Mouse (Mus musculus) megakaryocyte, embryonic 14.5 days (primary cell): Measurements from ENCODE around the gene Milr1. TPM values are rescaled to one million over a fixed set of nuclear protein-coding genes. Genes with fewer than 3 reads are reported as not detected.

ENCODE experiments used
- H3K27me3 ChIP-seq: replicated peaks from 2 replicates; pipeline ENCODE3; 2012; ENCODE audit warnings: inconsistent platforms
- H3K36me3 ChIP-seq: replicated peaks from 2 replicates; pipeline ENCODE3; 2012; ENCODE audit warnings: low read length, inconsistent platforms, mixed read lengths
- H3K4me1 ChIP-seq: 2 replicates; pipeline ENCODE4 v1.6.1; 2012; ENCODE audit warnings: inconsistent platforms
- H3K4me3 ChIP-seq: replicated peaks from 2 replicates; pipeline ENCODE3; 2012; ENCODE audit warnings: moderate library complexity, mild to moderate bottlenecking, inconsistent platforms
- H3K9me3 ChIP-seq: 2 replicates; pipeline ENCODE4 v1.6.1; 2012; ENCODE audit warnings: inconsistent platforms
- FLI1 ChIP-seq: IDR thresholded peaks from 2 replicates; pipeline ENCODE4 v1.6.1; 2012; ENCODE audit warnings: low read length, inconsistent platforms, mixed read lengths
- GATA1 ChIP-seq: IDR thresholded peaks from 3 replicates; pipeline ENCODE4 v1.6.1; 2012; ENCODE audit warnings: mixed read lengths, low read length, inconsistent platforms, borderline replicate concordance
- polyA plus RNA-seq: library from polyadenylated mRNA; stranded (reverse); fragments of >175 nt; gene quantifications from 2 replicates; pipeline ENCODE4 v1.2.3, GENCODE M21; 2012; ENCODE audit warnings: low replicate concordance; ENCODE audit not compliant: insufficient read depth

Milr1 gene
- 1.2 TPM in 1 of 2 replicates, not detected in the other for polyA plus RNA-seq

DNA sequence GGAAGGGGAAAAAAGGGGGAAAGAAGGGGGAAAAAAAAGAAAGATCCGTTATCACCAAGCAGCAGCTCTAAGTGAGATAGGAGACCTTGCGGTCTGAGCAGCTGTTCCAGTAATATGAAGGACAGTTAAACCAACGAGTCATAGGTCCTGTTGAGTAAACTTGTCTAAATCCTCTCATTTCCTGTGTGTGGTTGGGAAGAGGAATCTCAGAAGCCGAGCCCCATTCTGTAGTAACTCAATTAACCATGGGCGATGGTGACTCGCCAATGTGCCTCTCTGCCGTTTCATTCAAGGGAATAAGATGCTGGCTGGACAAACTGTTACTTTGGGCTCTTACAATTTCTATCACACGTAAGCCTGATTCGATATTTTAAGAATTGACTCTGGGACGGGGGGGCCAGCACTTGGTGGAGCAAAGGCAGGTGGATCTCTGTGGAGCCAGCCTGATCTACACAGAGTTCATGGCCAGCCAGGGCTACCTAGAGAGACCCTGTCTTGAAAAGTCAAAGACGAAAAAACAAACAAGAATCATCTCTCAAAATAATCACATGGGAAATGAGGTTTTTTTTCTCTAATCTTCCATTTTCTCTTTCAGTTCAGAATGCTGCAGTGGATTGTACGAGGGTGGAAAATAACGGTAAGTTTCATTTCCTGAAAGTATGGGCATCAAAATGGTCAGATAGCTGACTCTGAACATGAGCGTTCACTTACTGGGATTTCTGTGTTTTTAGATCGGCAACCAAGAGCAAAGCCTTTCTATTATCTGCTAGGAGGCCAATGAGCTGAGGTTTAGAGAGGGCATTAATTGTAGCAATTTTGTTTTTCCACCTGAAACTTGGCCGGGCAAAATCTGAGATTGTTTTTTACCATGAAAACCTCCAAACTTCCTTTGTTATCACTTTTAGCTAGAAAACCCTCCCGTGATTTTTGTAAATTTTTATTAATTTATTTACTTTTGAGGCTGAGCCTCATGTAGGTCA lies at the start of gene Milr1:
Milr1 (plus strand) TSS at position 188 of the 980 bp plus-strand sequence.
- peaks cover 11% of the 10 kb centered on the region for H3K36me3 ChIP-seq
- TF ChIP-seq FLI1 (no peak), GATA1 (no peak)
- peaks cover 53% of the 10 kb centered on the region for H3K27me3 ChIP-seq
- peaks cover 27% of the 10 kb centered on the region for H3K4me1 ChIP-seq
- peak within 1 kb of the TSS; percentile 83 for H3K4me3 ChIP-seq
- H3K9me3 ChIP-seq, result peaks cover 15% of the 10 kb centered on the region; the same call in 1 of the 2 replicates

GRCm38 (mm10) chr11:106701589-106701988 lies 49.4 kb upstream of the Milr1 start:
- Histone ChIP-seq H3K4me3 (peak overlapping the region; percentile 53), H3K9me3 (no peaks in the 10 kb centered on the region), H3K36me3 (peaks cover 94% of the 10 kb centered on the region), H3K4me1 (peaks cover 71% of the 10 kb centered on the region), H3K27me3 (no peaks in the 10 kb centered on the region)
- TF ChIP-seq FLI1 (no peak), GATA1 (no peak)

DNA sequence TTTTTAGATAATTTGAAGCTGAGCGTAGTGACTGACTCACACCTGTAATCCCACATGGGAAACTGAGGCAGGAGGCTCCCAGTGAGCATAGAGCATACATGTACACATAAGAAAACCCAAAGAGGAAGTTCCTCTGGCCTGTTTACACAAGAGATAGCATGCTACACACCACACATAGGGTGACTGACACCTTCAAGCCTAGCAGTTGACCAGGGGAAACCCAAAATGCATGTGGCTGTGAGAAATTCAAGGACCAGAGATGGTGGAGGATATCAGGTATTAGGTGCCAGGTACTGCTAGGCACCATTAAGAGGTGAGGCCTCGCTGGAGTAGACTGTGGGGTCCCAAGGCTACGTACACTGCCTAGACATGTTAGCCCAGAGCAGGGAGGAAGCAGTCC lies 48.4 kb upstream of the Milr1 start:
- H3K9me3 ChIP-seq, result no peaks in the 10 kb centered on the region
- peaks cover 81% of the 10 kb centered on the region for H3K4me1 ChIP-seq
- TF ChIP-seq GATA1, result no peak
- TF ChIP-seq FLI1, result no peak
- H3K36me3 ChIP-seq, result peaks cover 93% of the 10 kb centered on the region
- no peaks in the 10 kb centered on the region for H3K27me3 ChIP-seq
- peak overlapping the region; percentile 48 for H3K4me3 ChIP-seq

DNA sequence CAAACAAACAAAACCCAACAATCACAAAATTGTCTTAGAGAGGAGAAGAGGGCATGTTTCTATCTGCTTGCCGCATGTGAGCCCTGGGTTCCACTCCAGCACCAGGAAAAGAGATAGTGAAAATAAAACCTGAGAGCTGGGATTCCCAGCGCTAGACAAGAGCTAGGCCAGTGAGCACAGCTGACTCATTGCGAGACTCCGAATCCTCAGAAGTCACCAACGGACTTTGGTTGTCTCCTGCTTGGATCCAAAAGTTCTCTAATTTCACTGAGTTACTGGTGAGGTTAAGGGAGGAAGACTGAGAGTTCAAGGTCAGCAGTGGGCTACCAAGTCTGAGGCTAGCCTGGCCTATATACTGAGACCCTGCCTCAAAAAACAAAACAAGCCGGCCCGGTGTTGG lies 47.1 kb upstream of the Milr1 start:
- TF ChIP-seq GATA1 (no peak), FLI1 (no peak)
- H3K36me3 ChIP-seq, result peaks cover 93% of the 10 kb centered on the region
- H3K4me3 ChIP-seq, result peak overlapping the region; percentile 53
- no peaks in the 10 kb centered on the region for H3K9me3 ChIP-seq
- no peaks in the 10 kb centered on the region for H3K27me3 ChIP-seq
- peaks cover 93% of the 10 kb centered on the region for H3K4me1 ChIP-seq

GRCm38 (mm10) chr11:106704399-106705111 lies 46.5 kb upstream of the Milr1 start:
- Histone ChIP-seq H3K4me1 (peaks cover 96% of the 10 kb centered on the region), H3K4me3 (peak overlapping the region; percentile 50), H3K36me3 (peaks cover 93% of the 10 kb centered on the region), H3K27me3 (no peaks in the 10 kb centered on the region), H3K9me3 (no peaks in the 10 kb centered on the region)
- TF ChIP-seq FLI1 (no peak), GATA1 (no peak)

GRCm38 (mm10) chr11:106706212-106706611 lies 44.8 kb upstream of the Milr1 start:
- Histone ChIP-seq H3K4me1 (peaks cover 99% of the 10 kb centered on the region), H3K36me3 (peaks cover 93% of the 10 kb centered on the region), H3K4me3 (no peak overlapping the region), H3K27me3 (no peaks in the 10 kb centered on the region), H3K9me3 (no peaks in the 10 kb centered on the region)
- no peak for TF ChIP-seq GATA1
- TF ChIP-seq FLI1, result no peak

DNA sequence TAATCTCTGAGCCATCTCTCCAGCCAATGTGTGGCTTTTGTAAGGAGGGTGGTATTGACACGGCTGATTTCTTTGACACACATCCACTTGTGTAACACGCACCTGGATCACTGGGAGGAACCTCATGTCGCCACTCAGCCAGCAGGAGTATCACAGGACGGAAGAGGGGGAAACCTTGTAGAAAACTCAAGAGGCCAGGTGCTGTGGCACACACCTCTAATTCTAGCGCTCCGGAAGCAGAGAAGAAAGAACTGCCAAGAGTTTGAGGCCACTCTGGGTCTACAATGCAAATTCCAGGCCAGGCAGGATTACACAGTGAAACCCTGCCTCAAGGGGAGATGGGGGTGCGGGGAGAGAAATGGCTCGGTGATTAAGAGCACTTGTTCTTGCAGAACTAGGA lies 43.9 kb upstream of the Milr1 start:
- Histone ChIP-seq H3K4me3 (no peak overlapping the region), H3K27me3 (no peaks in the 10 kb centered on the region), H3K9me3 (no peaks in the 10 kb centered on the region), H3K36me3 (peaks cover 93% of the 10 kb centered on the region), H3K4me1 (peaks cover 99% of the 10 kb centered on the region)
- no peak for TF ChIP-seq FLI1
- TF ChIP-seq GATA1, result no peak

- Histone ChIP-seq H3K4me3 (peak overlapping the region; percentile 54), H3K4me1 (peaks cover 99% of the 10 kb centered on the region), H3K9me3 (no peaks in the 10 kb centered on the region), H3K27me3 (no peaks in the 10 kb centered on the region), H3K36me3 (peaks cover 92% of the 10 kb centered on the region)
- TF ChIP-seq GATA1 (no peak), FLI1 (no peak)
These were observed 43.2 kb upstream of the Milr1 start for GRCm38 (mm10) chr11:106707866-106708265.

DNA sequence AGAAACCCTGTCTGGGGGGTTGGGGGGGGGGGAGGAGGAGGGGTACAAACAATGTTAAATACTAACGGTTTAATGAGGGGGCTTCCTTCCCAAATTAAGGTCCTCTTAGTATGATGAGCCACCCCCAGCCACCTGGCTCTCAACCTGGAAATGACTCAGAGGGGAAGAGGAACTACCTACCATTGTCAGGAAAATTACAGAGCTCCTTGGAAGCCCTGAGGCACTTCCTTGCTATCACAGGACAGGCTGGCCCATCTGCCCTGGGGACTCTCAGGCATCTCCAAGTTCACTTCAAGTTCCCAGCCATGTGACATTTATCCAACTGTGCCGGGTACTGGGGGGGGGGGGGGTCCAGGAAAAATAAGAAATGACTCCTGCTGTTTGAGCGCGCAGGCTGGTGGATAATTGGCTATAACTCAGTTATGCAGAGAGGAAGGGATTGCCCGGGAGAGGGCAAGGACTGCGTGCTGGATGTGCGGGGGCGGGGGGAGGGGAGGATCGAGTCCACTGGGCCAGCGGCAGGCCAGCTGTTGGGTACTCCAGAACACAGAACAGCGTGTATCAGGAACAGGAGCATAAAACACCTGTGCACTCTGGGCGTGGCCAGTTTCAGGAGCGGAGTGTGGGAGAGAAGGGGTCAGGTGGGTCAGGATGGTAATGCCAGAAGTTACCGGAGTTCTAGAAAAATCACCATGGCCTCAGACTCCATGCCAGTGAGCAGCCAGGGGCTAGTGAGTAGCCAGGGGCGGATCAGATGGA lies 41.6 kb upstream of the Milr1 start:
- TF ChIP-seq FLI1 (no peak), GATA1 (no peak)
- Histone ChIP-seq H3K9me3 (no peaks in the 10 kb centered on the region), H3K27me3 (no peaks in the 10 kb centered on the region), H3K4me1 (peaks cover 96% of the 10 kb centered on the region), H3K4me3 (peak overlapping the region; percentile 18), H3K36me3 (peaks cover 91% of the 10 kb centered on the region)
